Mouse (Mus musculus): ENCODE results near the gene Taf10.

Taf10 gene

DNA sequence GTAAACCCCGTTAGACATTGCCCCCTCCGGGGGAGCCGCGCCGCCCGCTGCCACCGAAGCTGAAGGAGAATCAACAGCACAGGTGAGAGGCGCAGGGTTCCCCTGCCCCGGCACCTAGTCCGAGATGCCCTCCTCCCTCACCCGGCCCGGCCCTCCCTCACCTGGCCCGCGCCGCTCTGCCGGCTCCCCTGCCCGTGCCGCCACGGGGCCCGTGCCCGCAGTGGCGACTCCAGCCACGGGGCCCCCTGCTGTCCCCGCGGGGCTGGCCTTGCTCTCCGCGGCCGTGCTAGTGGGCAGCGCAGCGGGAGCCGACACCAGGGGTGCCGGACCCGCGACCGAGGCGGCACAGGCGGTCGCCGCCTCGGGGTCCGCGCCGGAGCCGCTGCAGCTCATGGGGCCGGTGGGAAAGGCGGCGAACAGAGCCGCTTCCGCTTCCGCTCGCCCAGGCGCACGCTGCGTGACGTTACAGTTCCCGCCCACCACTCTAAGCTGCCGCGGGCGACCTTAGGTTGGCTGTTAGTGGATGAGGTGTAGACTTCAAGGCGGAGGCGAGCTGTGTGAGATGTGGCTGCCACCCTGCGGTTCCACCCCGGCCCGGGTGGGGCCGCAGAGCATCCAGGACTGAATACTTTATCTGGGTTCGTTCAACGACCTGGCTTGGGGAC, at the start of gene Taf10:
Gene Taf10 (minus strand): TSS at position 436 of the 665 bp plus-strand sequence.
- peak; percentile 90 to 91 for DNase-seq (ENCODE audit: low spot score in 2 of 2)

DNA sequence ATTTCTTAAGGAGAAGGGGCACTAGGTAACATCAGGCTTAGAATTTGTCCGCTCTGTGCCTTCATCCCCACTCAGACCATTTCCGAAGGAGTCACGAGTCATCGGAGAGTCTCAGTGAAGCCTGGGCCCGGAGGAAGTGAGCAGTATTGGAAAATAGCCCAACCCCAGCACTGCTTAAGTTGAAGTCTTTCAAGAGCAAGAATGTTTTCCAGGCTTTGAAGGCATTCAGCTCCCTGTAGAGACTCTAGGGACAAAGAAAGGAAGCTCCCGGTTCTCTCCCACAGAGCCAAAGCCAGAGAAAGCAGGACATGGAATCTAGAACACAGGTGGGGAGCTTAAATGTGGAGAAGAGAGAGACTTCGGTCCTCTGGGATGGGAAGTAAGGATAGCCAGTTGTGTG, 49.5 kb upstream of the Taf10 start:
- no peak for DNase-seq (ENCODE audit: low spot score in 2 of 2)

DNA sequence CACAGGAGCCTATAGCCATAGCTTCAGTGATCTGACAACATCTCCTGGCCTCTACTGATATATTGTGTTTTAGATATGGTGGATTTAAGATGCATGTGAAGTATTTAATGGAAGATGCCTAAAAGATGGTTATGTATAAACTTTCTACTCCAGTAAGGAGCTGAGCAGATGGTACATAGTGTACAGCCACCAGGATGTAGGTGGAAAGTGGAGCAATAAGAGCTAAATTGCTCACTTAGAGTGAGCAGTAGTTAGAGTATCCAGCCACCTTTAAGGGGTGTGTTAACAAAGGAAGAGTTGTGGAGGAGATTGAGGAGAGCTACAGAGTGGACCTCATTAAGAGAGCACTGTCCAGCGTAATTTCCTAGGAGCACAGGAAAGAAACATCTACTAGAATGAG, 47.0 kb upstream of the Taf10 start:
- DNase-seq (ENCODE audit: low spot score in 2 of 2), result no peak

DNA sequence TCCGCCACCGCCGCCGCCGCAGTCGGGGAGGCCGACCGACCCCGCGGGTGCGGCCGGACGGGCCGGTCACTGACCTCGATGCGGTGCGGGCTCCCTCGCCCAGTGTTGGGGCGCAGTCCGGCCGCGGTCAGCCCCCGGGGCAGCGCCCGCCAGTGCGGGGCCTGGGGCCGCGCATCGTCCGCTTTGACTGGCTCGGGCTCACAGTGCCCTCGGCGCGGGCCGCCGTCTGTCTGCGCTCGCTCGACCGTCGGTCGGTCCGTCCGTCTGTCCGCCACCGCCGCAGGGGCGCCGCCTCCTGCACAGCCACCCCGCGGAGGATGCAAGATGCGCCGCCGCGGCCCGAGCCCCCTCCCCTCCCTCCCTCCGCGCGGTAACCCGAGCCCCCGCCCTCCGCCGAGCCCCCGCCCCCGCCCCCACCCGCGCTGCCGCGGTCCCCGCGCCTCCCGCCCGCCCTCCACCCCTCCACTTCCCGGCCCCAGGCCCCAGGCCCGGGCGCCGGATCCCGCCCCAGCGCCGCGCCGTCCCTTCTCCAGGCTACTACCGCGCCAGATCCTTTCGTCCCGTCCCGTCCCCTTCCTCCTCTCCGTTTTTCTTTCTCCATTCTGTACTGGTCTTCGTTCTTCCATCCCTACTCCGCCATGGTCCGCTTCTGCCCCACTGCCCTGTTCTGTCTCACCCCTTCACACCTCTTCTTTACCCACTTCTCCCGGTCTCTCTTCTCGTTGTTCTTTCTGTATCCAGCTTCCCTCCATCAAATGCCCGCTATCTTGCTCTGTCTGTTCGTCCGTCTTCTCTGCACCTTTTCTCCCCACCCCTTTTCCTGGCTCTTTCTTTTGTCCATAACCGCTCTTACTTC, 43.4 kb upstream of the Taf10 start, which contains the start of gene Dchs1:
Gene Dchs1 (minus strand): TSS at position 370 of the 856 bp plus-strand sequence.
- DNase-seq (ENCODE audit: low spot score in 2 of 2), result no peak

DNA sequence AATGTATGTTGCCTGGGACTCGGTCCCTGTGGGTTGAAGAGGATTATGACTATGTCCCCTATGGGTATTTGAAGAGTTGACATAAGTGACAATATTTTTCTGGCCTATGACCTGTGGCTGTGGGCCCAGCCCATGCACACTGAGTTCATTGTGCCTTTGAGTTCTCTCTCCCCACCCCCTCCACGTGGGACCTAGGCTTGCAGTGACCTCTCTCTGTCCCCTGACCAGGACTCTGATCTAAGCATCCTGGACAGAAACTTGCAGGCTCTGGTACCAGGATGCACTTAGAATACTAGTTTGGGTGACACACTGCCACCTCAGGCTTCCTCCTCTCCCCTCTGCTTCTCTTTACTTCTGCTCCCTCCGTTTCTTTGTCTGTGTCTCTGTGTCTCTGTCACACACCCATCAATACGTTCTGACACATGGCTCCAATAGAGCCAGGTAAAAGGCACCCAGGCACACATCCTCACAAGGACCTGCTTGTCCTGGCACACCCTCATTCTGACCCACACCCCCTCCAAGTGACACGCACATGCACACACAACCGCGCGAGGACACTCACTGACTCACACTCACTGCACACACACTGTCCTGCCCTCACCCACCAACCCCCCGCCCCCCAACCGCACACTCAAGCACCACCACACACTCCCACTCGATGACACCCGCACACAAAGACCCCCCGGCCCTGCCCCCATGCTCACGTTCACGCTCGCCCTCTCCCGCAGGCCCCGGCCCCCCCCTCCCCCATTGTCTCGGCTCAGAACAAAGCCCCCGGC, 42.5 kb upstream of the Taf10 start:
- no peak for DNase-seq (ENCODE audit: low spot score in 2 of 2)

DNA sequence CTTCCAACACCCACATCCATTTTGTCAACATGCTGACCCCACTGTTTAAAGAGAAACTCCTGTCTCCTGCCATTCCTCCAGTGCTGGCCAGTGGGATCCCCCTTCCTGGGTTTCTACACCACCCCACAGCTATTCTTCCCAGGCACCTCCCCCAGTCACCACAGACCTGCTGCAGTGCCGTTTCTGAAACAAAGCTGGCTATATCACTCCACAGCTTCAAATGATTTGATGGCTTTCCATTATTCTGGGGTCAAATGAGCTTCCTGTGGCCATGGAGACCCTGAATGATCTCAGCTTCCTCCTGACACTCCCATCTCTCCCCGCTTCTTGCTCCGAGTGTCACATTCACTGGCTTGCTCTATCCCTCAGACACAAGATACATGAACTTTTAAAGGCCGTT, 40.4 kb upstream of the Taf10 start:
- no peak for DNase-seq (ENCODE audit: low spot score in 2 of 2)

DNA sequence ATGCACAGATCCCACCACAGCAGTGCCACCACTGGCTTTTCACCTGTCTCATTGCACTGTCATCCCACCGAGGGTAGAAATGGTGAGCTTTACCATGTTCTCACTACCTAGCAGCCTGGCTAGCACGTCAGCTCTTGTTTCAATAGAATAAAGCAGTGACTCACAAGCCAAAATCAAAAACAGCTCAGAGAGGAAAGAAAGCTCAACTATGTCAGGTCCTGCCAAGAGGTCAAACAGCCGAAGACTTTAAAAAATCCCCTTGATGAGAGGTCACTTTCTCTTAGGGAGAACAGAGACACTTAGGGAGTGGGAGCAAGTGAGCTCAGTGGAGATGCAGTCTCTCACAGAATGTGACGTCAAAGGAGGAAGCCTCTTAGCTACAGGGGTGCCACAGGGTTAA, 39.7 kb upstream of the Taf10 start:
- DNase-seq (ENCODE audit: low spot score in 2 of 2), result no peak

DNA sequence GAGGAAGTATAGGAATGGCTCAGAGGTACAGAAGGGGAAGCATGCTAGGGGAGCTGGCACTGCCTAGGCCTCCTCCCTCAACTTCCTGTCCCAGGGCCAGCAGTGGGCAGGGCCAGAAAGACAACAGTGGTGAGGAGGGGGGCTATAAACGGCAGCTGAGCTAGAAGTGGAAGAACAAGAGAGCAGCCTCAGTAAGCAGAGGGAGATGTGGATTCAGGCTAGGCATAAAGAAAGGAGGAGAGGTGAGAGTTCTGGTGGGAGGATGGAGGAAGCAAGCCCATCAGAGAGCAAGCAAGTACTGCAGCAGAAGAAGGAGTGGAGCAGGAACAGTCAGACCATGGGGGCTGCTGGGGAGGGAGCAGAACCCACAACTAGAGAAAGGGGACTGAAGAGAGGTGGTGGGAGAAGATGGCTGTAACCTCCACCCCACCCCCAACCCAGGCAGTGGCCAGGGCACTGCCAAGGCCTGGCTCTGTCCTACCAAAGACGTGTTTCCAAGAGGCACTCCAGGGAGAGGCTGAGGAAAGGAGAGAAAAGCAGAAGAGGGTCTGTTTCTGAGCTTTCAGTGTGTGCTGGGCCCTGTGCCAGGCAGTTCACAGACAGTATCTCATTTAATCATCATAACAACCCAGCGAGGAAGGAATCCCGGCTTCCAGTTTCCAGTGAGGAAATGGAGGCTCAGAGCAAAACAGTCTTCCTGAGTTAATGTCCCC, 34.5 kb upstream of the Taf10 start:
- DNase-seq (ENCODE audit: low spot score in 2 of 2), result peak in 1 of 2 experiments; percentile 4

DNA sequence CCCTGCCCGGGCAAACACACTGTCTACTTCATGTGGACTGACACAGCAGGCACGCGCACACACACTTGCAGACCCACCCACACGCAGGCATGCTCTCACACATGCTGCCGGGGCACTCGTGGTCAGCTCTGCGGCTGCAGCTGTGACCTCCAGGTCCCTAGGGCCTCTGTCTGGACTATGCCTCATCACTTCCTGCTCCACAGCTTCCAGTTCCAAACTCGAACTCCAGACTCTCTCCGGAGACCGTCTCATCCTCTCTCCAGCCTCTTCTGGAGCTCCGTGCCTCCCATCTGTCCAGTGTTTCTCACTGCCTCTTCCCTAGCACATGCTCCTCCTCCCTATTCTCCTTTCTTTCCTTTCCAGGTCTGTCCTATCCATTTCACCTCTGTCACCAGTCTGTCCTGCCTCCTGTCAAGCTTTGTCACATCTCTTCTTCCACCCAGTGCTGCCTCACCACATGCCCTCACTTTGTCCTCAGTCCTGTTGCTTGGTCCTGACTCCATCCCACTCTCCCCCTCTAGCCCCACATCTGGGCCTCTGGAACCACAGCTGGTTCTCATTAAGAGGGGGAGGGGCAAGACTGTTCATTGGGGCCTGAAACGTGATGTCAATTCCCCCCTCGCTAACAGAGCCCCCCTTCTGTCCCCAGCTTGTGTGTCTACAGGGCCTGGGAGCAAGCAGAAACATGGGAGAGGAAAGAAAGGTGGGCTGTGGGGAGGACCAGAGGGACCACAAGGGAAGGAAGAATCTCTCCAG, 33.8 kb upstream of the Taf10 start:
- DNase-seq (ENCODE audit: low spot score in 2 of 2), result peak in 1 of 2 experiments; percentile 16

DNA sequence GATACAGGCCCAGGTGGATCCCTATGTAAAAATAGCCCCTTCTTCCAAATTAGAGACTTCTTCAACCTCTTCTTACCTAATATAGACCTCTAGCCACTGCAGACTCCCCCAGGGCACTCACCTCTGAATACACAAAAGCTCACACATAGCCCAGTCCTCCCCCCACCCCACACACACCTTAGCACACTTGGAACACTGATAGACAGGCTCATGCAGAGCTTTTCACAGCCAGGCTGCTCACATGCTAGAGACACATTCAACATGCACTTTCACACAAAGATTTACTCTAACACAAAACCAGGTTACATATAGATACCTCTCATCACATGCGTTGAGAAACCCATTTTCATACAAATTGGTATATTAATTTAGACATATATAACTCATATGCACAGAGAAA, 33.2 kb upstream of the Taf10 start:
- no peak for DNase-seq (ENCODE audit: low spot score in 2 of 2)

DNA sequence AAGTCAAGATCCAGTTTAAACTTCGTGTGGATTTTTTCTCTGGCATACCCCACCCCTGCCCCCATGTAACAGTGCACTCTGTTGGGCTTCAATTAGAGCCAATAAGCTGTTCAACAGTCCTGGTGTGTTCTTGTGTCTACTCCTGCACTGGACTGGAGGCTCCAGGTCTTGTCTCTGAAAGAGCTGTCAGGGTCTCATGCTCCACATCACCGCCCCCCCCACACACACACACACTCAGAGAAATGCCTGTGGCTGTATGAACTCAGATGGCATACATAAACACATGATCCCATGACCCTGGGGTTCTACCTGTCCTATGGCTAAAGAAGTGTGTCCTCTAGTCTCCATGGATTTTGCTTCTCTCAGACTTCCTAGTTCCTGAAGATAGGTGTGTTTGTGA, 31.9 kb upstream of the Taf10 start:
- DNase-seq (ENCODE audit: low spot score in 2 of 2), result no peak

DNA sequence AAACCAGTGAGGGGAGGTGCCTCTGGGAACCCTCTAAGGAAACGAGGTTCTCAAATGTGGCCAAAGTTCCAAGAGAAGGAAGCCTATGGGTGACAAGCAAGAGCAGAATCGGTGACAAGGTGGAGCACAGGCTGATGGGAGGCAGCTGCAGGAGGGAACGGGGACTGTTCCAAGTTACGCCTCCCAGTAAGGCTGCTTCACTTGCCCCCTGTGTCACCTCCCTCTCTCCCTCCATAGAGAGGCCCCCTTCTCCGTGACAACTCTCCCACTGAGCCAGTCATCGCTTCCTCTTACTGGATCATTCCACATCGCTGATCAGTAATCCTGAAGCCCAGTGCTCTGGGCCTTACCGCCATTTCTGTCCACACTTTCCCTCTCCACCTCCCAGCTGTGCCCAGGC, 30.5 kb upstream of the Taf10 start:
- no peak for DNase-seq (ENCODE audit: low spot score in 2 of 2)

DNA sequence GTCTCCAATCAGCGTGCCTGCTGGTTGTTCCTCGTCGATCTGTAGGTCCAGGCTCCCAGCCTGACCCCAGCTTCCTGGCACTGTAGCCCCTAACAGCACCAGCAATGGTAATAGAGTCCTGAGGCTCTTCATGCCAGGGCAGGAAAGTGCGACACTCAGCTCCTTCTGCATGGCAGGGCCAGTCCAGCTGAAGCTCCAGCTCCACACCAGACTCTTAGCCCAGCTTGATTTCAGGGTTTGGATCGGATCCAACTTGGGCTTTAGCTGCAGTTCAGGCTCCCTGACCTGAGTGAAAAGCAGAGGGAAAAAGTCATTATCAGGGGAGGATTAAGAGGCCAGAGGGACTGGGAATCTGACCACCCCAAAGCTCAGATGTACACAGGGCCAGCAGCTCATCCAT, 28.9 kb upstream of the Taf10 start:
- DNase-seq (ENCODE audit: low spot score in 2 of 2), result no peak

DNA sequence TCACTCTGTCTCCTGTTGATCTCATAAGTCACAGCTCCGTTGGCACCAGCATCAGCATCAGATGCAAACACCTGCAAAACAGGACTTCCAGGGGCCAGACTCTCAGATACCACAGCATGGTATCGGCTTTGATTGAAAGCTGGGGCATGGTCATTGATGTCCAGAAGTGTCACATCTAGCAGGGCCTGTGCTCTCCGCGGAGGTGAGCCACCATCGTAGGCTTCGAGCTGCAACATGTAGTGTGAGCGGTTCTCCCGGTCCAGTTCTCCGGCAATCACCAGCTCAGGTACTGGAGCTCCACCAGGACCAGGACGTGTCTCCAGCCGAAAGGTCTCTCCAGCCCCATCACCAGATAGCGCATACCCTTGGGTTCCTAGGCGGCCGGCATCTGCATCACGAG, 28.2 kb upstream of the Taf10 start:
- no peak for DNase-seq (ENCODE audit: low spot score in 2 of 2)

DNA sequence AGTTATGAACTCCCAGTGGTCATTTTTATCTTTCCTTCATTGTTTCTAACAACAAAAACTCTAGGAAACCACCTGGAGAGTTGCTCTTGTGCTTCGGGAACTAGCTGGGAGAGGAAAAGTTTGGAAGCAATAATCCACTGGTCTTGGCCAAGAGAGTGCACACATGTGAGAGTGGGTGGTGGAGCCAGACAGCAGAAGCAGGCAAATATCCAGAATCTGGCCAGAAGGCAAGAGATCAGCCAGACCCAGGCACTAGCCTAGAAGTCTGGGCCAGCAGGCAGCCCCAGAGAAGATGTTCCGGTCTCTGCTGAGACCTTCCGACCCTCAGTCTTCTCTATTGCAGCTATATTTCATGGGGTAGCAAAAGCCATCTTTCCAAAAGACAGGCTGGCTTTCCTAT, 25.8 kb upstream of the Taf10 start:
- DNase-seq (ENCODE audit: low spot score in 2 of 2), result no peak

DNA sequence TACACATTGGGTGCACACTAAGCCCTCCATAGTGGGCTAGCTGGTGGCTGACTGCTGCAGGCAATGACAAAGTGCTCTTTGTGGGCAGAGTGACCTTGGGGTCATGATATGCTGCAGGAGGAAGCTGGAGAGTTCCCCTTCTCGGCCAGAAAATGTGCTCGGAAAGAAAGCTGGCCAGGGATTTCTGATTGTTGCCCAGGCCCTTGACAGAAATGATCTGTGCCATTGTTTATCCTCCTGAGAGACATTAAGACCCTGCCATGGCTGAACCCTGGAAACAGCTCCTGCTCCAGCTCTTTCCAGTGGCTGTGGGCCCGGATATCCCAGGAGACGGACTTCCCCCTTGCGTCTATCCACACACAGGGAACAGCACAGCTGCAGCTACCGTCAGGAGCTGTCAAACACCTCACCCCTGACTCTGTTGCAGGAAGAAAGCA, 23.6 kb upstream of the Taf10 start:
- no peak for DNase-seq (ENCODE audit: low spot score in 2 of 2)

DNA sequence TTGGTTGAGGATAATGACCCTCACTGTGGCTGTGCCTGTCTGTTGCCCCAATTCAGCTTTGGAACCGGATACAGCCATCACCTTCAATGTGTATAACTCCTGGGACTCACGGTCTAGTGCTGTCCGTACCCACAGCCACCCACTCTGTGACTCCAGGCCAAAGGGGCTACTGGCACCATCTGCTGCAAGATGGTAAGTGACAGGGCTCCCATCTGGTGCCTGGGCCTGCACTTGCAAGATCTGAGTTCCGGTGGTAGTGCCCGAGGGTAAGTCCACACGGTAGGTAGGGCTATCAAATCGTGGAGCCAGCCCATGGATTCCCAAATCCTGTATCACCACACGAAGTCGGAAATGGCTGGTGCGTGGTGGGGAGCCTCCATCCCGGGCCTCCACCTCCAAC, 20.2 kb upstream of the Taf10 start:
- DNase-seq (ENCODE audit: low spot score in 2 of 2), result no peak

DNA sequence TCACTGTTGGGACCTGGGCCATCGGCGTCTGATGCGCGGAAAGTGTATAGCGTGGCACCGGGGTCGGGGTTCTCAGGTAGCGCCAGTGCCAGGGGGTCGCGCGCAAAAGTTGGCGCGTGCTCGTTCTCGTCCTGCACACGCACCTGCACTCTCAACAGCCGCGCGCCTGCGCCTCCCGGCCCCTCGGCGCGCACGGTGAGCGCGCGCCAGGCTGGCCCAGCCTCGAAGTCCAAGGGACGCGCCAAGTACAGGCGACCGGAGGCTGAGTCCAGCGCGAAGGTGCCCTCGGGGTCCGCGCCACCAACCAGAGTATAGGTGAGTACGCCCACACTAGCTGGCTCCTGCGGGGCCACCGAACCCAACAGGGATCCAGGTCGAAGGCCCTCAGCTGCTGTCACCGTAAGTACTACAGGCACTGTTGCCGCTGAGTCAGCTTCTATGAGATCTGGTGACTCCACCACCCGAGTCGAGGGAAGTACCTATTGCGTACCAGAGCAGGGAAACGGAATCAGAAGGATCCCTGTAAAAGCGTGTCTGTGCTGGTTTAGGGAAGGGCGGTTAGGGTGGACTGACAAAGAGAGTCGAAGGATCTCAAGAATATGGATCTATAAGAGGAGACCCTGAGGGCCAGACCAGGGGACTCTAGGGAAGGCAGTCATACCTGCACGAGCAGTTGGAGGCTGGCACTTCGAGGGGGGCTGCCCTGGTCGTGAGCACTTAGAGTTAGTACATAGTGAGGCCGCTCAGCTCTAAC, 18.5 kb upstream of the Taf10 start:
- no peak for DNase-seq (ENCODE audit: low spot score in 2 of 2)

DNA sequence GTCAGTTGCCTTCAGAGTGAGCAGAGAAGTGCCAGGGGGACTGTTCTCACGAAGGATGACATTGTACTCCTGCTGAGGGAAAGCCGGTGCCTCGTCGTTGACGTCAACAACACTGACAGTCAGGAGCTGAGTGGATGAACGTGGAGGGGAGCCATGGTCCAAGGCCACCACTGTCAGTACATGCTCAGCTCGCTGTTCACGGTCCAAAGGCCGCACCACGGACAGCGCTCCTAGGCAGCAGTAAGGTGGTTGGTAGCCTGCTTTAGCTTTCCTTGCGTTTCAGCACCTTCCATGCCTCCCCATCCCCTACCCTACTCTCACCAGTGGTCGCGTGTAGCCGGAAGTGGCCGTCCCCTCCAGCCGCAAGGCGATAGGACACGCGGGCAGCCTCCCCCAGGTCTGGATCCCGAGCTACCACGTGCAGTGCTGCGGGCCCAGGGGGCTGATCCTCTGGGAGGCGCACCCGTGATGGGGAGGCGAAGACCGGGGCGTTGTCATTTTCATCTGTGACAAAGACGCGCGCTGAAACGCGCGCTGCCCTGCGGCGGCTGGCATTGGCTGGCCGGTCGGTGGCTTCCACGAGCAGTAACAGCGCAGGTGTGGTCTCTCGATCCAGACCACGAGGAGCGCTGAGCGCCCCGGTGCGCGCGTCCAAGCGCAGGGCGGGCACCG, 17.8 kb upstream of the Taf10 start:
- no peak for DNase-seq (ENCODE audit: low spot score in 2 of 2)

DNA sequence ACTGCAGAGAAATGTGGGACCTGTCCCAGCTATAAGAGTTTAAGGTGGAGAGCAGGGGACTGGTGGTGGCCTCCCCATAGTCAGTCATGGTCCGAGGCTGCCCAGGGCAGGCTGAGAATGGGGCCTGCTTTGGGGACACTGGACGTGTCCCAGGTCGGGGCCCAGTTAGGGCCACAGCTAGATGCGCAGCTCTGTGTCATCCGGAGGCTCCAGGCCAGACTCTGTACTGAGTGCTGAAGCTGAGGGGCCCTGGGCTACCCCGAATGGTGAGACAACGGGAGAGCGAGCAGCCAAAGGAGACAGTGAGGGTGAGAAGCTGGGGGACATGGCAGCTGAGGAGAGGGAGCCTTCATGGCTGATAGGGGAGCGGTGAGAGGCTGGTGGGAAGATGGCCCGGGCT, 9.1 kb upstream of the Taf10 start:
- DNase-seq (ENCODE audit: low spot score in 2 of 2), result no peak

Measured in natural killer cell, adult 2 months (primary cell).